Mouse (Mus musculus) MEL (cell line): ENCODE measurements around the gene Shisa8. TPM values are rescaled to one million over a fixed set of nuclear protein-coding genes. Genes with fewer than 3 reads are reported as not detected.

Experiments used
- DNase-seq: peaks from one replicate; pipeline ENCODE4 v3.0.0; 2011; ENCODE audit warnings: low read depth, low spot score
- H3K27ac ChIP-seq: 2 replicates; pipeline ENCODE4 v1.5.1; 2012; ENCODE audit warnings: low read depth, mild to moderate bottlenecking, control low read depth, low read length, moderate library complexity; ENCODE audit not compliant: control insufficient read depth
- H3K27me3 ChIP-seq, 2 experiments: fragments of 150-350 bp in 1 of 2; sonication (generic) in 1 of 2; 2 replicates each; pipeline ENCODE4 v1.6.1; 2012; ENCODE audit warnings: low read length in 2 of 2, mild to moderate bottlenecking in 2 of 2, improper control_type of control experiment in 1 of 2, moderate library complexity in 1 of 2; ENCODE audit not compliant: insufficient read depth in 2 of 2, control insufficient read depth in 1 of 2
- H3K36me3 ChIP-seq, 2 experiments: 2 replicates each; pipeline ENCODE4 v1.6.1; 2012 to 2014; ENCODE audit warnings: low read length in 2 of 2, improper control_type of control experiment in 1 of 2, inconsistent platforms in 1 of 2, mild to moderate bottlenecking in 1 of 2; ENCODE audit not compliant: insufficient read depth in 2 of 2, control insufficient read depth in 1 of 2
- H3K4me1 ChIP-seq, 2 experiments: fragments of 150-350 bp in 1 of 2; sonication (generic) in 1 of 2; 2 replicates each; pipeline ENCODE4 v1.6.1; 2012; ENCODE audit warnings: low read length in 2 of 2, improper control_type of control experiment in 1 of 2, mild to moderate bottlenecking in 1 of 2; ENCODE audit not compliant: insufficient read depth in 2 of 2, control insufficient read depth in 1 of 2
- H3K4me3 ChIP-seq, 2 experiments: fragments of 150-350 bp in 1 of 2; sonication (generic) in 1 of 2; 2 replicates each; pipeline ENCODE4 v1.5.1; 2012; ENCODE audit warnings: low read depth in 2 of 2, low read length in 2 of 2, mild to moderate bottlenecking in 2 of 2, moderate library complexity in 2 of 2, control low read depth in 1 of 2, improper control_type of control experiment in 1 of 2; ENCODE audit not compliant: control insufficient read depth in 1 of 2, insufficient read depth in 1 of 2
- H3K79me2 ChIP-seq: 2 replicates; pipeline ENCODE4 v1.6.1; 2012; ENCODE audit warnings: mild to moderate bottlenecking, low read length, moderate library complexity; ENCODE audit not compliant: control insufficient read depth, poor library complexity, insufficient read depth
- H3K9ac ChIP-seq: 2 replicates; pipeline ENCODE4 v1.6.1; 2012; ENCODE audit warnings: low read depth, mild to moderate bottlenecking, control low read depth, low read length, moderate library complexity; ENCODE audit not compliant: control insufficient read depth, poor library complexity, severe bottlenecking
- H3K9me3 ChIP-seq: fragments of 150-350 bp; sonication (generic); replicated peaks from 2 replicates; pipeline ENCODE4 v1.6.1; 2012; ENCODE audit warnings: mild to moderate bottlenecking, low read length, improper control_type of control experiment, moderate library complexity; ENCODE audit not compliant: insufficient read depth
- CHD1 ChIP-seq: IDR thresholded peaks from 2 replicates; pipeline ENCODE4 v1.6.1; 2012; ENCODE audit warnings: low read depth, mild to moderate bottlenecking, inconsistent platforms, low read length, improper control_type of control experiment
- CHD2 ChIP-seq: IDR thresholded peaks from 2 replicates; pipeline ENCODE4 v1.6.1; 2011; ENCODE audit warnings: low read length, improper control_type of control experiment
- CTCF ChIP-seq, 3 experiments: IDR thresholded peaks in 2 of 3; conservative IDR thresholded peaks in 1 of 3; 2 replicates each; pipeline ENCODE4 v1.5.1; 2011 to 2012; ENCODE audit warnings: low read length in 3 of 3, low read depth in 2 of 3, mild to moderate bottlenecking in 2 of 3, improper control_type of control experiment in 1 of 3, inconsistent platforms in 1 of 3, mixed read lengths in 1 of 3, moderate library complexity in 1 of 3; ENCODE audit not compliant: control insufficient read depth in 1 of 3, insufficient read depth in 1 of 3, poor library complexity in 1 of 3, severe bottlenecking in 1 of 3
- E2F4 ChIP-seq: IDR thresholded peaks from 2 replicates; pipeline ENCODE4 v1.6.1; 2011; ENCODE audit warnings: low read depth, low read length, improper control_type of control experiment, borderline replicate concordance
- EP300 ChIP-seq, 2 experiments: IDR thresholded peaks; 2 replicates each; pipeline ENCODE4 v1.6.1; 2011; ENCODE audit warnings: improper control_type of control experiment in 2 of 2, low read length in 2 of 2, low read depth in 1 of 2, mild to moderate bottlenecking in 1 of 2
- GABPA ChIP-seq: IDR thresholded peaks from 2 replicates; pipeline ENCODE4 v1.6.1; 2012; ENCODE audit warnings: low read depth, mild to moderate bottlenecking, inconsistent platforms, low read length, improper control_type of control experiment, moderate library complexity
- JUND ChIP-seq: IDR thresholded peaks from 2 replicates; pipeline ENCODE4 v1.6.1; 2011; ENCODE audit warnings: low read depth, mild to moderate bottlenecking, improper control_type of control experiment, low read length
- MAFK ChIP-seq: IDR thresholded peaks from 2 replicates; pipeline ENCODE4 v1.6.1; 2011; ENCODE audit warnings: low read depth, mild to moderate bottlenecking, low read length, improper control_type of control experiment, borderline replicate concordance
- MAZ ChIP-seq: IDR thresholded peaks from 2 replicates; pipeline ENCODE4 v1.6.1; 2012; ENCODE audit warnings: low read depth, mild to moderate bottlenecking, inconsistent platforms, low read length, improper control_type of control experiment
- NRF1 ChIP-seq: IDR thresholded peaks from 2 replicates; pipeline ENCODE4 v1.6.1; 2014; ENCODE audit warnings: low read depth, mild to moderate bottlenecking, inconsistent platforms, low read length, improper control_type of control experiment, moderate library complexity; ENCODE audit not compliant: poor library complexity, insufficient read depth, severe bottlenecking
- POLR2A ChIP-seq, 2 experiments: IDR thresholded peaks; 2 replicates each; pipeline ENCODE4 v1.6.1; 2011 to 2012; ENCODE audit warnings: low read length in 2 of 2, mild to moderate bottlenecking in 2 of 2, control low read depth in 1 of 2, improper control_type of control experiment in 1 of 2, low read depth in 1 of 2, moderate library complexity in 1 of 2; ENCODE audit not compliant: control insufficient read depth in 1 of 2, insufficient read depth in 1 of 2, poor library complexity in 1 of 2
- POLR2AphosphoS2 ChIP-seq: IDR thresholded peaks from 2 replicates; pipeline ENCODE4 v1.6.1; 2011; ENCODE audit warnings: low read length, improper control_type of control experiment
- POLR2AphosphoS5 ChIP-seq: IDR thresholded peaks from 2 replicates; pipeline ENCODE4 v1.6.1; 2012; ENCODE audit warnings: low read depth, borderline replicate concordance, mild to moderate bottlenecking, inconsistent platforms, low read length, moderate library complexity, mixed read lengths
- RAD21 ChIP-seq: IDR thresholded peaks from 2 replicates; pipeline ENCODE4 v1.6.1; 2011; ENCODE audit warnings: mild to moderate bottlenecking, low read depth, low read length, improper control_type of control experiment
- RCOR1 ChIP-seq: IDR thresholded peaks from 2 replicates; pipeline ENCODE4 v1.6.1; 2012; ENCODE audit warnings: low read depth, mild to moderate bottlenecking, inconsistent platforms, low read length, improper control_type of control experiment
- SIN3A ChIP-seq: IDR thresholded peaks from 2 replicates; pipeline ENCODE4 v1.6.1; 2012; ENCODE audit warnings: low read length, improper control_type of control experiment, inconsistent platforms
- SMC3 ChIP-seq: IDR thresholded peaks from 2 replicates; pipeline ENCODE4 v1.6.1; 2011; ENCODE audit warnings: low read depth, low read length, improper control_type of control experiment
- TAL1 ChIP-seq: IDR thresholded peaks from 2 replicates; pipeline ENCODE4 v1.6.1; 2012; ENCODE audit warnings: mild to moderate bottlenecking, inconsistent platforms, low read length, moderate library complexity, mixed read lengths
- TCF12 ChIP-seq: IDR thresholded peaks from 2 replicates; pipeline ENCODE4 v1.6.1; 2014; ENCODE audit warnings: low read depth, mild to moderate bottlenecking, inconsistent platforms, low read length, improper control_type of control experiment, moderate library complexity
- USF1 ChIP-seq: IDR thresholded peaks from 2 replicates; pipeline ENCODE4 v1.6.1; 2014; ENCODE audit warnings: low read depth, mild to moderate bottlenecking, inconsistent platforms, low read length, improper control_type of control experiment, moderate library complexity
- USF2 ChIP-seq, 2 experiments: IDR thresholded peaks; 2 replicates each; pipeline ENCODE4 v1.6.1; 2011 to 2012; ENCODE audit warnings: improper control_type of control experiment in 2 of 2, low read length in 2 of 2, borderline replicate concordance in 1 of 2, inconsistent platforms in 1 of 2, low read depth in 1 of 2, mild to moderate bottlenecking in 1 of 2; ENCODE audit not compliant: insufficient read depth in 1 of 2
- ZC3H11A ChIP-seq: IDR thresholded peaks from 2 replicates; pipeline ENCODE4 v1.6.1; 2012; ENCODE audit warnings: low read depth, mild to moderate bottlenecking, inconsistent platforms, low read length, improper control_type of control experiment
- ZNF384 ChIP-seq: IDR thresholded peaks from 2 replicates; pipeline ENCODE4 v1.6.1; 2012; ENCODE audit warnings: low read depth, mild to moderate bottlenecking, inconsistent platforms, low read length, improper control_type of control experiment
- polyA plus RNA-seq, 2 experiments: library from polyadenylated mRNA; stranded (reverse) in 1 of 2; unstranded in 1 of 2; fragments of >175 nt in 1 of 2; fragments of >200 nt in 1 of 2; gene quantifications; 2 replicates each; pipeline versions ENCODE4 v1.2.1 to v1.2.4; 2012; ENCODE audit warnings: low replicate concordance in 2 of 2, low read depth in 1 of 2; ENCODE audit not compliant: insufficient read length in 2 of 2, insufficient read depth in 1 of 2, missing spikeins in 1 of 2
- total RNA-seq: library from RNA; depleted of rRNA; stranded (reverse); fragments of 300-350 nt; gene quantifications from 2 replicates; pipeline ENCODE4 v1.2.3, GENCODE M21; 2012

Gene Shisa8
- total and polyA plus RNA-seq, 3 experiments = 0.10 TPM; not detected in 2

DNA sequence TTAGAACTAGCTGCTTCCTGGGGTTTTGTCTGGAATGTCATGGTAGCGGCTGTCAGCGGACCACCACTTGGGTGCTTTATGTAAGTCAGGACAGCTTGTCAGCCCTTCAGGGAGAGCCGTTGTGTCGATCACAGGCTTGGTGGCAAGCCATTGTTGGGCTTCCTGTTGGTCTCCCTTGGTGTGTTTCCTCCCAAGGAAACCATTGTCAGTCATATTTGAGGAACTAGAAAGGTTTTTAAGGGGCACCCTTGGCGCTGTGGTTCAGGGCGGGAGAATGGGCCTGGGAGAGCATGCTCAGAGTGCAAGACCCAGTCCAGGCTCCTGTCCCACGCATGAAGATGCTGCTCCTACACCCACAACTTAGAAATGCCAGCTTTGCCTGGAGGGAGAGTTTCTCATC is 14.3 kb downstream of the Shisa8 start:
- Histone ChIP-seq H3K27me3 (no peaks in the 10 kb centered on the region), H3K27ac (no peak overlapping the region), H3K9me3 (no peaks in the 10 kb centered on the region), H3K9ac (no peak overlapping the region), H3K36me3 (peaks cover 0 to 2% of the 10 kb centered on the region in 2 experiments; a peak in 2 of 4 replicates), H3K4me3 (no peak overlapping the region), H3K79me2 (no peaks in the 10 kb centered on the region), H3K4me1 (no peaks in the 10 kb centered on the region)
- no peak for DNase-seq
- TF ChIP-seq RCOR1 = no peak
- no peak for TF ChIP-seq USF1
- no peak for TF ChIP-seq JUND
- TF ChIP-seq POLR2AphosphoS5 = no peak
- no peak for TF ChIP-seq GABPA
- no peak for TF ChIP-seq RAD21
- no peak for TF ChIP-seq USF2 (IDR thresholded peaks at IDR 0.05; ENCODE audit: borderline replicate concordance in 1 of 2, insufficient read depth in 1 of 2, low read depth in 1 of 2, low read length in 2 of 2)
- TF ChIP-seq CTCF (IDR thresholded peaks at IDR 0.05 in 2 of 3, conservative IDR thresholded peaks at IDR 0.05 in 1 of 3; ENCODE audit: control insufficient read depth in 1 of 3, insufficient read depth in 1 of 3, low read depth in 2 of 3, low read length in 3 of 3, poor library complexity in 1 of 3, severe bottlenecking in 1 of 3) = no peak

GRCm38 (mm10) chr15:82197937-82198336 is 14.7 kb downstream of the Shisa8 start:
- Histone ChIP-seq H3K27ac (no peak overlapping the region), H3K9me3 (no peaks in the 10 kb centered on the region), H3K4me1 (no peaks in the 10 kb centered on the region), H3K36me3 (peaks cover 0 to 2% of the 10 kb centered on the region in 2 experiments; a peak in 2 of 4 replicates), H3K27me3 (no peaks in the 10 kb centered on the region), H3K9ac (no peak overlapping the region), H3K4me3 (no peak overlapping the region), H3K79me2 (no peaks in the 10 kb centered on the region)
- DNase-seq = no peak
- TF ChIP-seq NRF1 = no peak
- TF ChIP-seq CHD1 = no peak
- TF ChIP-seq EP300 (IDR thresholded peaks at IDR 0.05; ENCODE audit: low read depth in 1 of 2, low read length in 2 of 2) = no peak
- no peak for TF ChIP-seq E2F4
- no peak for TF ChIP-seq TCF12
- TF ChIP-seq POLR2AphosphoS5 = no peak
- no peak for TF ChIP-seq SMC3
- TF ChIP-seq MAFK = no peak
- TF ChIP-seq POLR2AphosphoS2 = no peak
- no peak for TF ChIP-seq ZNF384
- TF ChIP-seq MAZ = no peak
- no peak for TF ChIP-seq ZC3H11A
- TF ChIP-seq SIN3A = no peak
- TF ChIP-seq CHD2 = no peak
- TF ChIP-seq USF2 (IDR thresholded peaks at IDR 0.05; ENCODE audit: borderline replicate concordance in 1 of 2, insufficient read depth in 1 of 2, low read depth in 1 of 2, low read length in 2 of 2) = no peak
- no peak for TF ChIP-seq TAL1
- TF ChIP-seq POLR2A (IDR thresholded peaks at IDR 0.05; ENCODE audit: control insufficient read depth in 1 of 2, insufficient read depth in 1 of 2, low read depth in 1 of 2, low read length in 2 of 2, poor library complexity in 1 of 2) = no peak
